Mouse (Mus musculus) G1E (cell line): ENCODE measurements around the gene Phox2a.

Experiments
- CTCF ChIP-seq: IDR thresholded peaks from 2 replicates; pipeline ENCODE4 v1.5.1; 2012; ENCODE audit warnings: low read depth, low read length, inconsistent platforms, mixed read lengths
- GATA1 ChIP-seq: IDR thresholded peaks from 2 replicates; pipeline ENCODE4 v1.6.1; 2012; ENCODE audit warnings: borderline replicate concordance, low read length, inconsistent platforms, mixed read lengths
- GATA2 ChIP-seq: IDR thresholded peaks from 2 replicates; pipeline ENCODE4 v1.6.1; 2012; ENCODE audit warnings: low read depth, low read length, inconsistent platforms, borderline replicate concordance
- POLR2AphosphoS5 ChIP-seq: IDR thresholded peaks from 2 replicates; pipeline ENCODE4 v1.6.1; 2012; ENCODE audit warnings: low read depth, low read length, inconsistent platforms; ENCODE audit not compliant: insufficient replicate concordance
- TAL1 ChIP-seq: conservative IDR thresholded peaks from 2 replicates; pipeline ENCODE4 v1.6.1; 2012; ENCODE audit warnings: low read depth, low read length, inconsistent platforms, mixed read lengths

DNA sequence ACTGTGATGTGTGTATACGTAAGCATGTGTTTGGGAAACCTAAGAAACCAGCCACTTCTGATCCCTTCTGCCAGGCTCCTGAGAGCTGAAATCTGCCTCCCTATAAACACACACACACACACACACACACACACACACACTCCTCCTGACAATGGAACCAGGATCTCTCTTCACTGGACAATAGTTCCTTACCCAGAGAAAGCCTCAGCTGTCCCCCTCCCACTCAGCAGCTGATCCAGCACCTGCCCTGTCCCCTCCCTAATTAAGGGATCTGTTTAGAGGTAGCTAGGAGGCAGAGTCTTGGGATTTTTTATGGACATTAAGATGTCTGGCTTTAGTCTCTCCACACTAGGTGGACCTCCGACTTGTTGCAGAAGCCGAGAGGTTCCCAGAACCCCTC is 16.8 kb downstream of the Phox2a start:
- TF ChIP-seq CTCF (no peak), TAL1 (no peak), GATA1 (no peak), POLR2AphosphoS5 (no peak), GATA2 (no peak)
